Mouse (Mus musculus) testis, adult 2 months (tissue): ENCODE results near the gene Tm7sf2. TPM values are rescaled to one million over a fixed set of nuclear protein-coding genes. Genes with fewer than 3 reads are reported as not detected.

ENCODE experiments used
- H3K27ac ChIP-seq: fragments of 200-500 bp; 2 replicates; pipeline ENCODE4 v1.5.1; 2012; ENCODE audit warnings: low read depth, low read length; ENCODE audit not compliant: control insufficient read depth, insufficient read depth
- H3K27me3 ChIP-seq: fragments of 200-500 bp; 2 replicates; pipeline ENCODE4 v1.6.1; 2012; ENCODE audit warnings: mild to moderate bottlenecking, low read length, moderate library complexity; ENCODE audit not compliant: control insufficient read depth, insufficient read depth
- H3K36me3 ChIP-seq: fragments of 200-500 bp; 2 replicates; pipeline ENCODE4 v1.6.1; 2012; ENCODE audit warnings: mild to moderate bottlenecking, low read length; ENCODE audit not compliant: control insufficient read depth, insufficient read depth
- H3K4me1 ChIP-seq: fragments of 200-500 bp; 2 replicates; pipeline ENCODE4 v1.6.1; 2012; ENCODE audit warnings: low read length; ENCODE audit not compliant: control insufficient read depth, insufficient read depth
- H3K4me3 ChIP-seq: fragments of 200-500 bp; 2 replicates; pipeline ENCODE4 v1.5.1; 2012; ENCODE audit warnings: low read depth, mild to moderate bottlenecking, low read length, moderate library complexity, mixed read lengths; ENCODE audit not compliant: control insufficient read depth
- CTCF ChIP-seq: fragments of 200-500 bp; IDR thresholded peaks from 2 replicates; pipeline ENCODE4 v1.5.1; 2012; ENCODE audit warnings: low read depth, mild to moderate bottlenecking, inconsistent platforms, low read length, moderate library complexity; ENCODE audit not compliant: control insufficient read depth, insufficient read depth, insufficient replicate concordance
- POLR2A ChIP-seq: fragments of 200-500 bp; IDR thresholded peaks from 2 replicates; pipeline ENCODE4 v1.6.1; 2012; ENCODE audit warnings: low read depth, mild to moderate bottlenecking, inconsistent platforms, low read length, moderate library complexity; ENCODE audit not compliant: control insufficient read depth
- polyA plus RNA-seq: library from polyadenylated mRNA; depleted of rRNA; stranded (reverse); fragments of >200 nt; gene quantifications from 2 replicates; pipeline ENCODE4 v1.2.3, GENCODE M21; 2012

Tm7sf2 gene
- polyA plus RNA-seq, 1 experiment = 26.5 TPM

- Histone ChIP-seq H3K36me3 (no peaks in the 10 kb centered on the region), H3K27me3 (no peaks in the 10 kb centered on the region), H3K27ac (no peak overlapping the region), H3K4me1 (no peaks in the 10 kb centered on the region), H3K4me3 (no peak overlapping the region)
- TF ChIP-seq POLR2A (no peak), CTCF (no peak)
Measured at GRCm38 (mm10) chr19:6038326-6038725, 29.8 kb downstream of the Tm7sf2 start.

DNA sequence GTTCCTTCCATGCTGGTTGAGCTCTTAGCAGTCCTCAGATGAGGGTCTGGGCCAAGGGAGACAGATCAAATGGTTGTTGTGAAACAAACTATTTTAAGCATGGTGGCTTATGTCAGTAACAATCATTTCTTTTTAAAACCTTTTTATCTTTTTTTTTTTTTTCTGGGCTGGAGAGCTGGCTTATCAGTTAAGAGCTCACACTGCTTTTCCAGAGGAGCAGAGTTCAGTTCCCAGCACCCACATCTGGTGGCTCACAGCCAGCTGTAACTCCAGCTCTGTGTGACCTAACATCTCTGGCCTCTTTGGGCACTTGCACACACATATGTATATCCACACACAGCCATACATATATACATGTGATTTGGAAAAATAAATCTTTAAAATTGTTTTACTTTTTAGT lies 30.5 kb downstream of the Tm7sf2 start:
- H3K4me3 ChIP-seq = no peak overlapping the region
- H3K27me3 ChIP-seq = no peaks in the 10 kb centered on the region
- H3K27ac ChIP-seq = no peak overlapping the region
- no peaks in the 10 kb centered on the region for H3K36me3 ChIP-seq
- no peaks in the 10 kb centered on the region for H3K4me1 ChIP-seq
- no peak for TF ChIP-seq POLR2A
- no peak for TF ChIP-seq CTCF

- H3K36me3 ChIP-seq = no peaks in the 10 kb centered on the region
- TF ChIP-seq CTCF = no peak
- TF ChIP-seq POLR2A = no peak
- H3K27ac ChIP-seq = no peak overlapping the region
- no peaks in the 10 kb centered on the region for H3K27me3 ChIP-seq
- no peaks in the 10 kb centered on the region for H3K4me1 ChIP-seq
- no peak overlapping the region for H3K4me3 ChIP-seq
Measured at GRCm38 (mm10) chr19:6035966-6036585, 32.1 kb downstream of the Tm7sf2 start.

DNA sequence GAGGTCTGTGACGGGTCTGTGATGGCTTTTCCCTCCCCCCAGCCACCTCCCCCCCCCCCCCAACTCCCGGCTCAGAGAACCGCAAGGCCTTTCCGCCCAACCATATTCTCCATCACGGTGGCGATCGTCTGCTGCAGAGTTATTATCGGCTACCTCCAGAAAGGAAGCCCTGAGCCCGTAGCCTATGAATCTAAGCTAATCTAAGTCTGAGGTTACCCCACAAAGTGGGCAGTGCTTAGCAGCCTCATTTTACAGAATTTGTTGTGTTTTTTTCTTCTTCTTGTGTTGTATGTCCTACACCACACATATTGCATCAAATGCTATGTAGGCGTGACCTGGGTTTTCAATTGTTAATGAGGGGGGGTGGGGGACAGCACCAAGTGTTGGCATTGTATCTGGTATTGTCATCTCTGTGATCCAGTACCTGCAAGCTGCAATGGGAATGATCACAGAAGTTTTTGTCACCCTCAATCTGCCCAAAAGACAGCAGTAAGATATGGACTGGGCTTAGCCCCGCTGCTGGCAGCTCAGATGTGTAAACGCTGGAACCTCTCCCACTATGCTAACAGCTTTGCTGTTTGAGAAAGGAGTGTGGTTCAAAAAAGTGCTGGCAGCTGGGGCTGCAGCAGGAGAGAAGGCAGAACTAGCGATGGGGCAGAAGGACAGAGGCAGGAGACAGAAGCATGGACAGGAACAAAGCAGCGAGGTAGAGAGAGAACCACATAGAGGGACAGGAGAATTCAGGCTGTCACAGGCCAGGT lies 37.5 kb downstream of the Tm7sf2 start:
- Histone ChIP-seq H3K4me3 (no peak overlapping the region), H3K36me3 (no peaks in the 10 kb centered on the region), H3K4me1 (peaks cover 2% of the 10 kb centered on the region; the same call in 1 of the 2 replicates), H3K27me3 (no peaks in the 10 kb centered on the region), H3K27ac (no peak overlapping the region)
- TF ChIP-seq POLR2A = no peak
- TF ChIP-seq CTCF = no peak

GRCm38 (mm10) chr19:6029426-6029825 lies 38.7 kb downstream of the Tm7sf2 start:
- Histone ChIP-seq H3K27me3 (no peaks in the 10 kb centered on the region), H3K36me3 (no peaks in the 10 kb centered on the region), H3K4me3 (no peak overlapping the region), H3K4me1 (peaks cover 2% of the 10 kb centered on the region; the same call in 1 of the 2 replicates), H3K27ac (no peak overlapping the region)
- no peak for TF ChIP-seq CTCF
- TF ChIP-seq POLR2A = no peak

DNA sequence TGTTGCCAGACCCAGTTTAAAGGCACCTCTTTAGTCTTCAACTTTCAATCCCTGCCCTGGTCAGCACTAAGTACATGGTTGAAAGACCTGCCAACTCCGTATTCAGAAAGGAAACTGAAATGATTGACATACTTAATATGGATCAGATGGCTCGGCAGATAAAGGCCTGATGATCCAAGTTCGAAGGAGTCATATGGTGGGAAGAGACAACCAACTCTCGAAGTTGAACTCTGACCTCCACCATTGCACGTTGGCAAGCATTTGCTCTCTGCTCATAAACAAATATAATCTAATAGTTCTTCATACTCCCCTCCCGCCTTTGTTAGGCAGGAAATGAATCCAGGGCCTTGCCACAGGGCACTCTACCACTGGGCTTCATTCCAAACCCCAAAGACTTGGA lies 39.2 kb downstream of the Tm7sf2 start:
- Histone ChIP-seq H3K36me3 (no peaks in the 10 kb centered on the region), H3K27ac (no peak overlapping the region), H3K4me1 (peaks cover 2% of the 10 kb centered on the region; the same call in 1 of the 2 replicates), H3K27me3 (no peaks in the 10 kb centered on the region), H3K4me3 (no peak overlapping the region)
- TF ChIP-seq CTCF = no peak
- TF ChIP-seq POLR2A = no peak

DNA sequence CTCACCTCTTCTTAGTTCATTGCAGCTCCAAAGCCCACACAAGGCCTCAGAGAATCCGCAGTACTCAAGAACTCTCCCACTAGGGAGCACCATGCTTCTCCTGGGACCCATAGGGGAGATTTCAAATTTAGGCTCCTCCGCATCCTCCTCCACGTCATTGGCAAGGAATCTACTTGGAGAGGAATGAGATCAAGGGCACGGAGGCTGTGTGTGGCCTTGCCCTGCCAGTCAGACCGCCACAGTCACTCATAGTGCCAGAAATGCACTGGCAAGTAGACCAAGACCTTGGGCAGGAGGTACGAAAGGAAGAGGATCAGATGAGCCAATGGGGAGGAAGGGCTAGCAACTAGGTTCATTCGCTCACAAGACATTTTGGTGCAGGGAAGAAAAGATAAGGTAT lies 44.2 kb downstream of the Tm7sf2 start:
- Histone ChIP-seq H3K27ac (no peak overlapping the region), H3K4me3 (no peak overlapping the region), H3K36me3 (no peaks in the 10 kb centered on the region), H3K4me1 (no peaks in the 10 kb centered on the region; the same call in 1 of the 2 replicates), H3K27me3 (no peaks in the 10 kb centered on the region)
- TF ChIP-seq POLR2A = no peak
- no peak for TF ChIP-seq CTCF

DNA sequence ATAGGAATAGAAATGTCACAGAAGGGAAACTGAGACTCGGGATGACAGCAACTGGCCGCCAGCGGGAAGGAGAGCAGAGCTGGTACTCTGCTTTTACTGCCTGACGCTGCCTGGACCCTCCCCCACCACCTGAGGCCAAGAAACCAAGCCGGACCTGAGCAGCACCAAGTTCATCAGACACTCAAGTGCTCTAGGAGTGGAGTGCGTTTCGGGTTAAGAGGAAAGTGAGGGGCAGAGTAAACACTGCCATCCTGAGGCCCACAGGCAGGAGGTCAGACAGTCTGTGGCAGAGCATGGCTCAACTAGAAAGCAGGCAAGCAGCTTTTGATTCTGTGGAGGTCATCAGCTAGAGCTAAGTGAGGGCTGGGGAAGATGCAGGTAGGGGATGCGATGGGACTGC lies 45.1 kb downstream of the Tm7sf2 start:
- Histone ChIP-seq H3K27me3 (no peaks in the 10 kb centered on the region), H3K36me3 (no peaks in the 10 kb centered on the region), H3K4me3 (no peak overlapping the region), H3K4me1 (no peaks in the 10 kb centered on the region; the same call in 1 of the 2 replicates), H3K27ac (no peak overlapping the region)
- TF ChIP-seq POLR2A (no peak), CTCF (no peak)
